Mouse (Mus musculus) heart, postnatal 36 days (tissue): ENCODE results near the gene 2310057M21Rik. TPM values are rescaled to one million over a fixed set of nuclear protein-coding genes. Genes with fewer than 3 reads are reported as not detected.
A peak's percentile ranks its signal among the peaks of the same experiment; 100 is the strongest.
"Not testable (repeated sequence)": the region's sequence is repeated elsewhere in the genome, so short reads cannot be mapped to it uniquely, and the experiment has no call there.

Experiments
- DNase-seq, 2 experiments: peaks; one replicate each; pipeline ENCODE4 v3.0.0; 2021 to 2022
- intact Hi-C: fragments of 180-260 bp; cut with DNase I; formaldehyde crosslinking; loops from one replicate; pipeline ENCODE4 v1.15.1; 2025
- total RNA-seq, 2 experiments: library from RNA; stranded (reverse); gene quantifications; 2 replicates each; pipeline ENCODE4 v1.2.3; 2021

2310057M21Rik gene
- total RNA-seq: 10 to 100 TPM; 11.9 to 14.1 TPM

DNA sequence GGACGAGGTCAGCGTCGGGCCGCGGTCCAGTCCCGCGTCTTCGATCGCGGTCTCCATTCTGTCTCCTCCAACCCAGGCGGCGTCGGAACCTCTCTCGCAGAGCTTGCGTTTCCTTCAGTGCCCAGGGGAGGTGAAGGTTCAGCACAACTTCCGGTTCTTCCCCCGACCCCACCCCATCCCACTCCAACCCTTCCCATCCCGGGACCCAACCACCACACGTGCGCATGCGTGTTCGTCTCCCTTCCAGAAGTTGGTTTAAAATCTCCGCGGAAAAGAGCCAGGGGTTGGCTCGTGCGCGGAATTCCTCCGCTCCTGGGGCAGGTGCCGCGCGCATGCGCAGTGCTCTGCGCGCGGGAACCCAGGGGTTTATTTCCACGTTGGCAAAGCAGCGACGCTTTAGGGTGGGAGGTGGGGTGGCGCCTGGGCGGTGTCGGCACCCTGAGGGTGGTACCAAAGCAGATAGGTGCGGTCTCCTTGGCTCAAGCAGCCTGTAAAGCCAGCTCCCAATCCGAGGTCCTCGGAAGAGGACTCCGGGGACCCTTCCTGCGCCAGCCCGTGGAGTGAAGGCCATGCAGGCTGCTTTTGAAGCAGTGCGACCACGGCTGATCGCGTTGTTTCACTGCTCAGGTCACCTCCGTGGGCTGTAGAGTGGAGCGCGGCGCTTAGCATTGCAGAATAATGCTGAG, at the start of gene 2310057M21Rik:
2310057M21Rik (minus strand) TSS at position 145 of the 686 bp plus-strand sequence.
- intact Hi-C loops: loop anchor here (2.0 to 5.0 kb wide), 3 partner anchors 48 to 200 kb away; partner anchors contain the start of genes Acadsb, Bub3, Hmx3 and Ikzf5

GRCm38 (mm10) chr7:131411941-131412270, 49.3 kb upstream of the 2310057M21Rik start:
- DNase-seq: no peak
- intact Hi-C loops: loop anchor here (2.0 to 10.0 kb wide), 3 partner anchors 49 to 1143 kb away; partner anchors contain the start of gene 2310057M21Rik

More for the DNA sequence above, at the start of gene 2310057M21Rik:
- peak; percentile 89 to 92 for DNase-seq

DNA sequence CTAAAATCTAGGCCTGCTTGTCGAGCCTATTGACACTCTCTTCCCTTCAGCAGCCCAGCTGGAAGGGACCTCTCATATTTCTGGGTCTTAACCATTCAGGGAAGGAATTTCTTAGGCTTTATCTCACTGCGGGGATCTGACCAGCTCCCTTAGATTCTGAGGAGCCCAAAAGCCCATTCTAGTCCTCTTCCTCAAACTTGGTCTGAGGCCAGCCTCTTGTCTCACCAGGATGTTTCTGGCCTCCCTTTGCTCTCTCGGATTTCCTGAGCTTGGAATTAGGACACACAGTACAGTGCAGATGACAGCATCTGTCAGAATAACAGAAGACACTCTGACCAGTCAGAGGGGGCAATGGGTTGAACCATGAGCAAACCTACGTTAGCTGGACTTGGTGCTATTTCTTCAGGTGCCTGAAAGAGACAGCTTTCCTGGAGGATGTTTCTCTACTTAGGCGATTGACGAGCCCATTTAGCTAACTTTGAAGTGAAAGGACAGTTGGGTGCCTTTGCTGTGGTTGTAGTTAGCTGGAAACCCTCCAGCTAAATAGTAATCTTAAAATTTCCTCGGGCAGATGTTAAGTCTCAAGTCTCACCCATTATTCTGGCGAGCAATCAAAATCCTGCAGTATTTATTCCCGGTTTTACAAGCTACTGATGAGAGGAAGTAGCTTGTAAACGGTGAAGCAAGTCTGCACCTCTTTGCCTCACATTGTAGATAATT, 48.8 kb upstream of the 2310057M21Rik start:
- intact Hi-C loops: loop anchor here (2.0 to 10.0 kb wide), 3 partner anchors 49 to 1143 kb away; partner anchors contain the start of gene 2310057M21Rik
- DNase-seq: peak in 1 of 2 experiments; percentile 48

DNA sequence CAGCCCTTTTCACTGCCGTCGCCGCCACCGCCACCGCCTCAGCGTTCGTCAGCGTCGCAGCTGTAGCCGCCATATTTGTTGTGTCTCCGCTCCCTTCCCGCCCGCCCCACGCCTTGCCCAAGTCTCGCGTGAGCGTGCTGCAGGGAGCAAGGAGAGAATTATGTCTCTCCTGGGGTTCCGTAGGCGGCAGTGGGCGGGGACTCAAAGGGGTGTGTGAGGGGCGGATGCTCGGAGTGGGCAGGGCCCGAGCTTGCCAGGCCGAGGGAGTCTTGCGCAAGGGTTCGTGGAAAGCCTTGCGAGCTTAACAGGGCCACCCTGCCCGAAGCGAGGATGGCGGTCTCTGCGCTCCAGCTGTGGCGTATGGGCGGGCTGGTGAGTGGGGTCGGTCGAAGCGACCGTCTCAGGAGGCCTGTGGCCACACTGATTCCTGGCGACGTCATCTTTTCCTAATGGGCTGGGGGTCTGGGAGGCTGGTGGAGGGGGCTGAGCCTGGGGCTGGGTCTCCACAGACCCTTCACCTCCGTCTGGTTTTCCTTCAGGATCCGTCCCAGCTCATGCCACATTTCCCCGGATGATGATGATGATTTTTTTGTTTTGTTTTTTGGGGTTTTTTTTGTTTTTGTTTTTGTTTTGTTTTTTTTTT, 48.0 kb upstream of the 2310057M21Rik start, which contains the start of the genes Ikzf5 and Acadsb:
Ikzf5 (minus strand) TSS at position 106 of the 643 bp plus-strand sequence.
Acadsb (plus strand) TSS at position 186 of the 643 bp plus-strand sequence.
- intact Hi-C loops: loop anchor here (2.0 to 10.0 kb wide), 3 partner anchors 48 to 1144 kb away; partner anchors contain the start of gene 2310057M21Rik
- DNase-seq: peak; percentile 100

GRCm38 (mm10) chr7:131409988-131410385, 47.4 kb upstream of the 2310057M21Rik start:
- no peak for DNase-seq
- intact Hi-C loops: loop anchor here (2.0 to 10.0 kb wide), 3 partner anchors 47 to 1145 kb away; partner anchors contain the start of gene 2310057M21Rik

DNA sequence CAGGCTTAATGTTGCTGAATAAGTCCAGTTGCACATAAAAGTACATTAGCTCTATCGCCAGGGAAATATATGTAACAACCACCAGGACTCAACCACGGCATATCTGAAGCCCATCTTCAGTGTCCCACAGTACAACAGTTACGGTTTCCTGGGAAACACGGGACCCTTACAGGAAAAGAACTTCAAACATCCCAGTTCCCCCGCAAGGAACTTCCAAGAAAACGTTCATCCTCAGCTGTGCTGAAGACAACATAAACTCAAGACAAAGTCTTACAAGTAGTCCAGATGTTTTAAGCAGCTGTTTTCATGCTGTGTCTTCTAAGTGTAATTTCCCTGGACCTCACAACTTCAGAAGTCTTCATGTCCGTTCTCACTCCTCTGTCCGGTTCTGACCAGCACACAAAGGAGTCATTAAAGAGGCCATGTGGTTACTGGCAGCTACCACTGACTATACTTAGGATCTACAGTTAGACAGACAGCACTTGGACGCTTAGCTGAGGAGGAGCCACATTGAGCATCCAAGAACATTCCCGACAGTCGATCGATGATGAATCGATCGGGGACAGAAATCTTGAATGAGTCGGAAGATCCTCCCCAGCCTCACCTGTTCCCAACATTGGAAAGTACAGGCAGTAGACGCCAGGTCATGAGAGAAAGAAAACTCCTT, 46.9 kb upstream of the 2310057M21Rik start:
- no peak for DNase-seq
- intact Hi-C loops: no loop called here

GRCm38 (mm10) chr7:131391761-131392160, 29.2 kb upstream of the 2310057M21Rik start:
- intact Hi-C loops, DNase-seq: not testable (repeated sequence)

GRCm38 (mm10) chr7:131371880-131372651, 9.5 kb upstream of the 2310057M21Rik start:
- DNase-seq: no peak
- intact Hi-C loops: loop anchor here (5.0 kb wide), 2 partner anchors 180 to 510 kb away; no protein-coding TSS in a partner anchor

DNA sequence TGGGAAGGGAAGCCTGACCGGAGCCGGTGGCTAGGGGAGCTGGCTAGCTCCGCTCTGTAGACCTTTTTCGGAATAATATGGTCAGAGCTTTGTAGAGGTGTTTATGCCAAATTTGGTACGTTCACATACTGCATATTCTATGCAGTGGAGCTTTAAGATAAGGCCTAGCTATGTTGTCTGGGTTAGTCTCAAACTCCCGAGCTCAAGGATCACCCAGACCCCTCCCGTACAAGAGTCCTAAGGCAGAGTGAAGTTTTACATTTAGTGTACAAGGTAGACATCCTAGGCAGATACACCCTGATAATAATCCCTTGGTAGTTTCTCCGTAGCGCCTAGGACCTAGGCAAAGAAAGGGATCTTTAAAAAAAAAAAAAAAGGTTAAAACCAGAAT, 8.9 kb upstream of the 2310057M21Rik start:
- DNase-seq: no peak
- intact Hi-C loops: loop anchor here (5.0 kb wide), 2 partner anchors 181 to 511 kb away; no protein-coding TSS in a partner anchor

- intact Hi-C loops: loop anchor here (5.0 kb wide), 2 partner anchors 181 to 511 kb away; no protein-coding TSS in a partner anchor
- DNase-seq: peak; percentile 91 to 94
These were observed 8.3 kb upstream of the 2310057M21Rik start, which contains the start of gene Pstk for GRCm38 (mm10) chr7:131370648-131371469. Pstk (plus strand) TSS chr7:131371141.

GRCm38 (mm10) chr7:131364131-131364530, 1.6 kb upstream of the 2310057M21Rik start:
- DNase-seq: no peak
- intact Hi-C loops: loop anchor here (5.0 kb wide), 2 partner anchors 178 to 198 kb away; partner anchors contain the start of genes Bub3 and Hmx3

- DNase-seq: no peak
- intact Hi-C loops: loop anchor here (2.0 to 5.0 kb wide), 3 partner anchors 49 to 200 kb away; partner anchors contain the start of genes Acadsb, Bub3, Hmx3 and Ikzf5
These were observed 317 bp downstream of the 2310057M21Rik start for GRCm38 (mm10) chr7:131362269-131362614.

DNA sequence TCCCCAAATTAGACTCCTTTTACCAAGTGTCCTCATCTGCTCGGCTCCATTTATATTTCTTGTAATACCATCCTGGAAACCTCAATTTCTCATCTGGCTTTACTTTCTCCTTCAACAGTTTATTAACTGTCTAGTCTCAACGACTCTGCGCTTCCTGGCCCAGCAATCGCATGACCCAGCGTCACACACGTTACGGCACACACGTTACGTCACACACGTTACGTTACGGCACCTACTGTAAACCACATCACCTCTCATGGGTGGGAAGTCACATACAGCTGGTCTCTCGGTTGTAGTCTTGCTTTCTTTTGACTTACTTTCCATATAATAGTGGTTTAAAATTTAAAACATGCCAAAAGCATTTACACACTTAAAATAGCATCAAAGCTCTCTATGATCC, 6.5 kb downstream of the 2310057M21Rik start:
- no peak for DNase-seq
- intact Hi-C loops: no loop called here

DNA sequence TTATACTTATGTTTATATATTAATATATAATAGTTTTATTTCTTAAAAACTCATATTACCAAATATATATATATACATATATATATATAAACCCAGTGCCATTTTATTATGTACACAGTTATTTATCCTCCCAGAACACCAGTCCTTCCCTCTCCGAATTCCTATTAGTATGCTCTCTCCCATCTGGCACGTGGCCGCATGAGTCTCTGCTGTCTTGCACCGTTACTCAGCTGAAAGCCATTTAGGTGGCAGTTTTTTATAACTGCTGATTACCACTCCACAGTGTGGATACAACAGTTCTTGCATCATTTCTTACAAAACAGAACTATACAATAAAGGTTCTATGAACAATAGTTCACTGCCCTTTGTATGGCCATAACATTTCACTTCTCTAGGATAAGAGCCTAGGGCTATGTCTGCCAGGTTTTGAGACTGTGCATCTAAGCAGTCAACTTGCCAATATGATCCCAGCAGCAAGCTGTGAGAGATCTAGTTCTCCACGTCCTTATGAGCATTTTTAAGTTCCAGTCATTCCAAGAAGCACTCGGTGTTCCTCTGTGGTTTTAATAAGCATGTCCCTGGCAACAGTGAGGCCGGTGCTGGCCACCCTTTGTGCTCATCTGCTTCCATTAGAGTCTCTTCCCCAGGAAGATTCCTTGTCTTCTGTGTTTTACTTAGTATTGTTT, 16.6 kb downstream of the 2310057M21Rik start:
- intact Hi-C loops: no loop called here
- no peak for DNase-seq

GRCm38 (mm10) chr7:131337502-131338068, 25.0 kb downstream of the 2310057M21Rik start:
- DNase-seq: no peak
- intact Hi-C loops: loop anchor here (10.0 kb wide), 2 partner anchors 153 to 223 kb away; no protein-coding TSS in a partner anchor

GRCm38 (mm10) chr7:131333564-131333963, 29.0 kb downstream of the 2310057M21Rik start, which contains the start of gene Fam24a:
Fam24a (plus strand) TSS chr7:131333864.
- no peak for DNase-seq
- intact Hi-C loops: loop anchor here (10.0 kb wide), 2 partner anchors 149 to 219 kb away; no protein-coding TSS in a partner anchor

DNA sequence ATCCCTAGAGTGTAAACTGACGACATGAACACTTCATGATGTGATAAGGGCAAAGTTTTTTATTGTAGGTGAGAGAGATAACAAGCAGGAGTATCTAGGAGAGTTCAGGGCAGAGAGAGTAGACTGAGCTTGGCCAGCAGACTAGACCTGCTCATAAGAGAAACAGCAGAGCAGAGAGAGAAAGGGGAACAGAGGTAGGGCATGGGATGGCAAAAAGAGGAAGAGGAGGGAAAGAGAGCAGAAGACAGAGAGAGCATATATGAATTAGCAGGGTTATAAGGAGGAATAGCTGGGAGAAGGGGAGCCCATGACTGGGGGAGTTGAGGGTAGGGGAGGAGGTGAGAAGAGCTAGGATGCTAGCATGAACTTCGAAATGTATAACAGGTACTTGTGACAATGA, 30.9 kb downstream of the 2310057M21Rik start:
- DNase-seq: no peak
- intact Hi-C loops: loop anchor here (10.0 kb wide), 2 partner anchors 147 to 217 kb away; no protein-coding TSS in a partner anchor
